Mouse (Mus musculus) liver, embryonic 14.5 days (tissue): Measurements from ENCODE around the gene Cd93. TPM values are rescaled to one million over a fixed set of nuclear protein-coding genes. Genes with fewer than 3 reads are reported as not detected.

ENCODE experiments used
- ATAC-seq: fragments of 200-750 bp; cut with Nextera tagmentation; 2 replicates; pipeline ENCODE4 v1.8.0; 2017; ENCODE audit warnings: moderate number of reproducible peaks, mild to moderate bottlenecking, moderate library complexity; ENCODE audit not compliant: insufficient read depth
- DNase-seq, 3 experiments: peaks; one replicate each; pipeline ENCODE4 v3.0.0-alpha.2; 2012 to 2013; ENCODE audit warnings: low read depth in 3 of 3, low spot score in 3 of 3
- H3K27ac ChIP-seq: fragments of 300-500 bp; sonication (generic); 2 replicates; pipeline ENCODE4 v1.5.1; 2014; ENCODE audit warnings: moderate library complexity, mild to moderate bottlenecking, control low read depth, inconsistent platforms
- H3K27me3 ChIP-seq: fragments of 300-500 bp; sonication (generic); 2 replicates; pipeline ENCODE4 v1.6.1; 2014; ENCODE audit warnings: mild to moderate bottlenecking, low read length, moderate library complexity; ENCODE audit not compliant: control insufficient read depth, insufficient read depth
- H3K36me3 ChIP-seq: fragments of 300-500 bp; sonication (generic); replicated peaks from 2 replicates; pipeline ENCODE4 v1.6.1; 2014; ENCODE audit warnings: low read depth; ENCODE audit not compliant: control insufficient read depth, insufficient read depth
- H3K4me1 ChIP-seq, 2 experiments: fragments of 200-500 bp in 1 of 2; fragments of 300-500 bp in 1 of 2; sonication (generic) in 1 of 2; replicated peaks; 2 replicates each; pipeline ENCODE4 v1.6.1; 2012 to 2014; ENCODE audit warnings: antibody characterized with exemption in 1 of 2, inconsistent platforms in 1 of 2, low read length in 1 of 2; ENCODE audit not compliant: control insufficient read depth in 2 of 2, insufficient read depth in 2 of 2
- H3K4me2 ChIP-seq: fragments of 300-500 bp; sonication (generic); 2 replicates; pipeline ENCODE4 v1.6.1; 2014; ENCODE audit warnings: low read depth, mild to moderate bottlenecking, control low read depth, moderate library complexity
- H3K4me3 ChIP-seq, 2 experiments: fragments of 200-500 bp in 1 of 2; fragments of 300-500 bp in 1 of 2; sonication (generic) in 1 of 2; 2 replicates each; pipeline ENCODE4 v1.5.1; 2012 to 2014; ENCODE audit warnings: low read depth in 2 of 2, low read length in 2 of 2, mild to moderate bottlenecking in 2 of 2, control low read depth in 1 of 2, inconsistent platforms in 1 of 2, moderate library complexity in 1 of 2; ENCODE audit not compliant: insufficient read depth in 1 of 2
- H3K9ac ChIP-seq: fragments of 300-500 bp; sonication (generic); replicated peaks from 2 replicates; pipeline ENCODE4 v1.6.1; 2014; ENCODE audit warnings: mild to moderate bottlenecking, control low read depth, moderate library complexity
- H3K9me3 ChIP-seq: fragments of 300-500 bp; sonication (generic); 2 replicates; pipeline ENCODE4 v1.6.1; 2016; ENCODE audit warnings: low read length, mixed read lengths; ENCODE audit not compliant: control insufficient read depth
- CTCF ChIP-seq: IDR thresholded peaks from 2 replicates; pipeline ENCODE4 v1.5.1; 2016; ENCODE audit warnings: antibody characterized with exemption, low read depth, control low read depth
- EP300 ChIP-seq: IDR thresholded peaks from 2 replicates; pipeline ENCODE4 v1.6.1; 2016; ENCODE audit warnings: antibody characterized with exemption, low read depth
- WGBS: fragments of 180-500 bp; shearing (Covaris S2); extraction: QIAGEN DNeasy Blood & Tissue Kit; methylation state at CpG from one replicate; pipeline ENCODE4 v1.1.7; 2014; ENCODE audit not compliant: insufficient replicate concordance; 5-methylcytosine and 5-hydroxymethylcytosine counted together
- polyA plus RNA-seq, 2 experiments: library from polyadenylated mRNA; depleted of rRNA in 1 of 2; stranded (reverse) in 1 of 2; unstranded in 1 of 2; fragments of >200 nt; fragmentation: Nextera tagmentation in 1 of 2; extraction: Ambion mirVana in 1 of 2; gene quantifications; 2 replicates each; pipeline versions ENCODE4 v1.2.1 to v1.2.3; 2012 to 2014

Cd93 gene
- polyA plus RNA-seq, 2 experiments: 1.5 to 1.8 TPM

DNA sequence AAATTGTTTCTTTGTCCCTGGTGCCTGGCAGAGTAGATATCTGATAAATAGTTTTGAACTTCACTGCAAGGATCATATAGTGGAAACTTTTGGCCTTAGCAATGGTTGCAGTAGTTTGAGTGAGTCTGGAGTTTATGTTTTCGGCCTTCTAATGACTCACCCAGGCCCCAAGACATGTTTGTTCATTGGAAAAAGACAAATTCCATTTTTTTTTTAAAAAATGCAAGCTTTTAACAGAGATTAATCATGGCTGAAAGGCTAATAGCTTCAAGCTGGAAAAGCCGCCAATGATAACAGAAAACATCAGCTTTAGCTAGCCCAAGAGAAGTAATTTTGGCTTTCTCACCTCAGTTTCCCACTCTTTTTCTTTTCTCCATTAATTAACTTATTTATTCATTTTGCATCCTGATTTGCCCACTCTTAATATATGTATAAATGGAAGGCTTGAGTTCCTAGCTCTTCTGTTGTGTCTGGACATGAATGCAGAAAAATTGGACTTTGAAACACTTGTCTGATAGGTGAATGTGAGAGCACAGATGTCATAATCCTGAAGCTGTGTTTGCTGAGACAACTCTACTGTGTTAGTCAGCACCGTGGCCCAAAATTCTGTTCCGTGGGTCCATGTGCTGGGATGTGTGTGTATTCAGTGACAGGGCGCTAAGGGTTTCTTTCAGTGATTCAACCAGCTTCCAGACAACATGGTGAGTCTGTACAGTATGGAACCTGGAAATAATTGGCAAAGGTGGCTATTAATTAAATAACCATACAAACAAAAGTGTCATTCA, 44.3 kb downstream of the Cd93 start:
- no peaks in the 10 kb centered on the region for H3K36me3 ChIP-seq
- no peak for TF ChIP-seq CTCF
- TF ChIP-seq EP300: no peak
- H3K9me3 ChIP-seq: no peaks in the 10 kb centered on the region
- no peaks in the 10 kb centered on the region for H3K4me1 ChIP-seq
- DNase-seq (no peak), ATAC-seq (no peak)
- no peak overlapping the region for H3K4me2 ChIP-seq
- H3K4me3 ChIP-seq: no peak overlapping the region
- whole genome bisulfite sequencing: 67% methylated on average over 5 of the region's 5 CpGs
- H3K27ac ChIP-seq: no peak overlapping the region
- H3K27me3 ChIP-seq: peaks cover 13% of the 10 kb centered on the region
- no peak overlapping the region for H3K9ac ChIP-seq

- TF ChIP-seq EP300: no peak
- TF ChIP-seq CTCF: no peak
- Histone ChIP-seq H3K27me3 (peaks cover 13% of the 10 kb centered on the region), H3K4me2 (no peak overlapping the region), H3K9me3 (no peaks in the 10 kb centered on the region), H3K4me1 (no peaks in the 10 kb centered on the region), H3K27ac (no peak overlapping the region), H3K9ac (no peak overlapping the region), H3K36me3 (no peaks in the 10 kb centered on the region), H3K4me3 (no peak overlapping the region)
- DNase-seq (no peak), ATAC-seq (no peak)
- 63% methylated on average over 1 of the region's 1 CpGs for WGBS
Observed at GRCm38 (mm10) chr2:148397784-148398100, 45.6 kb downstream of the Cd93 start.

GRCm38 (mm10) chr2:148397015-148397783, 46.2 kb downstream of the Cd93 start:
- TF ChIP-seq CTCF: no peak
- TF ChIP-seq EP300: no peak
- H3K4me3 ChIP-seq: no peak overlapping the region
- ATAC-seq: no peak
- no peaks in the 10 kb centered on the region for H3K9me3 ChIP-seq
- no peak overlapping the region for H3K4me2 ChIP-seq
- no peaks in the 10 kb centered on the region for H3K4me1 ChIP-seq
- WGBS: 17% methylated on average over 11 of the region's 11 CpGs
- no peak overlapping the region for H3K27ac ChIP-seq
- no peaks in the 10 kb centered on the region for H3K36me3 ChIP-seq
- DNase-seq: no peak
- peaks cover 13% of the 10 kb centered on the region for H3K27me3 ChIP-seq
- H3K9ac ChIP-seq: no peak overlapping the region

- ATAC-seq (no peak), DNase-seq (no peak)
- Histone ChIP-seq H3K4me3 (no peak overlapping the region), H3K9me3 (no peaks in the 10 kb centered on the region), H3K9ac (no peak overlapping the region), H3K36me3 (no peaks in the 10 kb centered on the region), H3K27me3 (peaks cover 13% of the 10 kb centered on the region), H3K27ac (no peak overlapping the region), H3K4me1 (no peaks in the 10 kb centered on the region), H3K4me2 (no peak overlapping the region)
- 51% methylated on average over 10 of the region's 10 CpGs for WGBS
- TF ChIP-seq EP300 (no peak), CTCF (no peak)
Observed at GRCm38 (mm10) chr2:148396209-148396608, 47.2 kb downstream of the Cd93 start.
